Mouse (Mus musculus) cerebellum, postnatal 10 days (tissue): Measurements from ENCODE around the gene Myo9b.
"Not testable (repeated sequence)": the region's sequence is repeated elsewhere in the genome, so short reads cannot be mapped to it uniquely, and the experiment has no call there.

Source experiments
- DNase-seq, 2 experiments: peaks; one replicate each; pipeline ENCODE4 v3.0.0; 2021; ENCODE audit warnings: mixed read lengths in 2 of 2

Gene Myo9b

GRCm38 (mm10) chr8:71272286-71273150, at the start of gene Myo9b, which contains the start of gene Haus8:
Gene Myo9b (plus strand): TSS chr8:71272714.
Gene Haus8 (minus strand): TSS chr8:71272934.
- DNase-seq, result peak; percentile 96 to 97

GRCm38 (mm10) chr8:71224560-71224959, 48.0 kb upstream of the Myo9b start:
- DNase-seq, result peak; percentile 16 to 30

DNA sequence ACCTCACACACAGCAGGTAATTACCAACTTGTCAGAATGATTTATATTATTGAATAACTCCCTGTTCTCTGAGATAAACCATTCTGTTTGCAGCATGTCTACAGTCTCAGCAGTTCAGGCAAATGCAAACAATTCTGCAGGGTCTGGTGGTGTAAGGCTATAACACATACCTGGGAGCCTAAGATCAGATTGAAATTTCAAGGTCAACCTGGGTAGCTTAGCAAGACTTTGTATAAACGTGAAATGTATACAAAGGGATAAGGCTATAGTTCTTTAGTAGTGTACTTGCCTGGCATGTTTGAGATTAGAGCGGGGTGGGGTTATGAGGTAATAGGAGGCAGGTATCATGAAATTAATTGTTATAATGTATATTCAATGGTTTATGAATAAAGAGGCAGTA, 29.8 kb upstream of the Myo9b start:
- no peak for DNase-seq

DNA sequence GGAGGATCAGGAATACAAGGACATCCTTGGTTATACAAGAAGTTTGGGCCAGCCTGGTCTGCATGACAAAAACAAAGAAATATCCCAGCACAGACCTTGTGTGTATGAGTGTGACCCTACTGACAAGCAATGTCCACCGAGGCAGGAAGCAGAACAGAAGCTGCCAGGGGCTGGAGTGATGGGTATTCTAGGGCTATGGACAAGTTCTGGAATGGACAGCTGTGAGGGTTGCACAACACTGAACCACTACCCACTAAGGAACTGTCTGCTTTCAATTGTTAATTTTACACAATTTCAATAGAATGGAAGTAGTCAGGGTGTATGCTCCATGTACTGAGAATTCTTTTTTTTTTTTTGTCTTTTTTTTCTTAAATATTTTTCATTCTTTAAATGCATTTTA, 24.3 kb upstream of the Myo9b start:
- DNase-seq, result no peak

GRCm38 (mm10) chr8:71256545-71257232, 15.8 kb upstream of the Myo9b start:
- no peak for DNase-seq

- peak; percentile 24 to 39 for DNase-seq
These were observed 11.3 kb upstream of the Myo9b start for GRCm38 (mm10) chr8:71261234-71261633.

DNA sequence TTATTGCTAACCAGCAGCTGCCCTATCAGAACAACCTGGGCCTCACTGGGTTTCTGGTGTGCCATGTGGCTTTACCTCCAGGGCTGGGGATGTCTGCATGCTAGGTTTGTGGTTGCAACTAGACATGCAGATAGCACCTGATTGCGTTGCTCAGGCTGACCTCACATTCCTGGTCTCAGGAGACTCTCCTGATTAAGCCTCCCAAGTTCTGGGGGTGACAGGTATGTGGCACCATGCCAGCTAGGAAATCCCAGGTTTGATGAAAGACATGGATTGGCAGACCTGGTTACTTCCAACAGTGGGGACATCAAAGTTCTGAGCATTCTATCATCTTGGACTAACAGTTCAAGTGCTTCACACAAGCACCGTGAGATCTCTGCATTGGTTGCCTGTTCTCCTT, 4.8 kb upstream of the Myo9b start:
- DNase-seq, result no peak

DNA sequence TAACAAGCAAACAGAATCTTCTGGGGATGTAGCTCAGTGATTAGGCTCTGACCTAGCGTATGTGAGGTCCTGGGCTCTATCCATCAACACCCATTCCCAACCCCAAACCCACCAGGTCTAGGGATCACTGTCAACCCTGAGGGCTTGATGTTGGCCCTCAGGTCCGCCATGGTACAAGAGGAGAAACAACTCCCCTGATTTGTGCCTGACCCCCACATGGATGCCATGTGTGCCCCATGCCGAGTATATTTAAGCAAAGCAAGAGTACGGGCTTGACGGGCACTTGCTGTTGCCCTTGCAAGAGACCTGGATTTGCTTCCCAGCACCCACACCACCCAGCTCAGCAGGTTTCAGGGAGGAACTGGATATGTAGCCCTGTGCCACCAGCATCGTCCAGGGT, 4.2 kb upstream of the Myo9b start:
- DNase-seq, result not testable (repeated sequence)

DNA sequence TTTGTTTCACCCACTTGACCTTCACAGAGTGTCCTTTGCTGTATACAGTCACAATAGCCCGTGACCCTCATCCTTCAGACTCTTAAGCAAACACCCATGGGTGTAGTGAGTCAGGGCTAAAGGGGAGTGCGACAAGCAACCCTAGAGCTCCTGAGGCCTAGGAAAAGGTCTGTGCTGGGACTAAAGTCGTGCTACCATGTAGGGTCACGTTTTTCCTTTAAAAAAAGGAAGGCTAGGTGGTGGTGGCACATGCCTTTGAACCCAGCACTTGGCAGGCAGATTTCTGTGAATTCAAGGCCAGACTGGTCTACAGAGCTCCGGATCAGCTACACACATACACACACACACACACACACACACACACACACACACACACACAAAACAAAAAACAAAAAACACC, 884 bp upstream of the Myo9b start:
- no peak for DNase-seq

DNA sequence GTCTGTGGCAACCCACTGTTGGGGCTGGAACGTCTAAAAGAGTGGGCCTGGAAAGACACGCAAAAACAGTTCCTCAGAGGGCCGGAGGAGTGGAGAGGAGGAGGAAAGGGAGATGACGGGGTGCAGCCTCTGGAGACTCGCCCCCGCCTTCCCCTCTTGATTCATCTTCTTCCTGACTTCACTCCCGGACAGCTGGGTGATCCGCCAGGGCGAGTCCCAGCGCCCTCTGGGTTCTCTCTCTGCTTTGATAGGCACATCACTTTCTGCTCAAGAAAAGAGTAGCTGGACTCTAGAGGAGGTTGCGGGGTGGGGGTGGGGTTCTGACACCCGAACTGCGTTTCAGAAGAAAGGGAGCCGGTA, 617 bp downstream of the Myo9b start:
- DNase-seq, result peak in 1 of 2 experiments; percentile 50

- no peak for DNase-seq
These were observed 2.0 kb downstream of the Myo9b start for GRCm38 (mm10) chr8:71274478-71274877.

DNA sequence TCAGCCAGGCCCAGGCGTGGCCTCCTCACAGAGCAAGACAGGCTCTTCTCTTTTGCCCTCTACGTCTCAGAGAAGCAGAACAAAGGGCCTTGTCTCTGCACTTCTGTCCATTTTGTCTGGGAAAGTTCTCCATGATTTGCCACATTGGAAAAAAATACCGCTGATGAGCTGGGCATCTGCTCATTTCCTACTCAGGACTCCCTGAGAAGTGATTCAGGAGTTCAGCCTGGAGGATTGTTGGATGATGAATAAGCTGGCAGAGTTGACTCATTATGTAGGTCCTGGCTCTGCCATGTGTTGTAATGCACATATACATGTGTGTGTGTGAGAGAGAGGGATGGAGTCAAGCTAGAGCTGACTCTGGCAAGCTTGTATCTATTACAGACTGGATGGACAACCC, 3.7 kb downstream of the Myo9b start:
- no peak for DNase-seq

GRCm38 (mm10) chr8:71279409-71279808, 6.9 kb downstream of the Myo9b start:
- not testable (repeated sequence) for DNase-seq

- DNase-seq, result not testable (repeated sequence)
These were observed 9.2 kb downstream of the Myo9b start for GRCm38 (mm10) chr8:71281731-71282130.

DNA sequence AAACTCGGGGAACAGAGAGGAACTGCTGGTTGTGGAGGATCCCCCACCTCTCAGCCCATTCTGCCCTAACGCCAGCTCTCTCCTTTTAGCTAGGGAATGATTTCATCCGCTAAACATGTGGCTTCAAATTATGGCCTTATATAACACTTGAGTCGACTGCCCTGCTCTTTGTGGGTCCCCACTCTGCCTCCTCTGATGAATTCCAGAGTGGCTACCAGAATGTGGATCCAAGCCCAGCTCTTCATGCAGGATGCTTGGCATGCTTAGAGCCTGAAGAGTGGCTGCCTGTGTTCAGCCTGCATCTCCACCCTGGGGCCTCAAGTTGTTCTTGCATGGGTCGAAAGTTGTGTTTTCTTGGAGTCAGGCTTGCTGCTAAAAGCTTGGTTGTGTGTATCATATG, 10.1 kb downstream of the Myo9b start:
- DNase-seq, result no peak

- DNase-seq, result not testable (repeated sequence)
These were observed 13.7 kb downstream of the Myo9b start for GRCm38 (mm10) chr8:71286223-71286622.

GRCm38 (mm10) chr8:71288441-71288949, 16.0 kb downstream of the Myo9b start:
- peak in 1 of 2 experiments; percentile 27 for DNase-seq

DNA sequence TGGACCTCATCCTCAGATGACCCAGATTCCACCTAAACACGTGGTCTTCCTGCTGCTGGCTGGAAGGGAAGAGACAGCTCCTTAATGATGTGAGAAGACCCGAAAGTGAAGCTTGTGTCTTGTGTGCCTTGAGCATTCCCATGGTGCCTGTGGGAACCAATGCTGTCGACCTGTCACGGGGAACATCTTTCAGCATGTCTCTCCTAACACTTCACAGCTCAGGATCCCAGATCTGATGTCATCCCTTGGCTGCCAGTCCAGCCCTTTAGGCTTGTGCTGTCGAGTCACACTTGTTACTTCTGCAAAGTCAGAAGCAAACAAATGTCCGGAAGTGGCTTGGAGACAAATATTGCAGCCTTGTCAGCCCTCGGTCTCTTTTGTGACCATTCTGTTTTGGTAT, 16.6 kb downstream of the Myo9b start:
- no peak for DNase-seq

DNA sequence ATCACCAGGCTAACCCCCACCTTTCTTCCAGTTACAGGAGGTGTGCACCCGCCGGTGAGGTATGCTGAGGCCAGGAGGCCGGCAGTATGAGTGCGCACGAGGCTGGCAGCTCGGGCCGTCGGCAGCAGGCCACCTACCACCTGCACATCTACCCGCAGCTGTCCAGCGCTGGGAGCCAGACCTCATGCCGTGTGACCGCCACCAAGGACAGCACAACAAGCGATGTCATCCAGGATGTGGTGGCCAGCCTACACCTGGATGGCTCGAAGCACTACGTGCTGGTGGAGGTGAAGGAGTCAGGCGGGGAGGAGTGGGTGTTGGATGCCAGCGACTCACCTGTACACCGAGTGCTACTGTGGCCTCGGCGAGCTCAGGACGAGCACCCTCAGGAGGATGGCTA, 17.7 kb downstream of the Myo9b start:
- no peak for DNase-seq

DNA sequence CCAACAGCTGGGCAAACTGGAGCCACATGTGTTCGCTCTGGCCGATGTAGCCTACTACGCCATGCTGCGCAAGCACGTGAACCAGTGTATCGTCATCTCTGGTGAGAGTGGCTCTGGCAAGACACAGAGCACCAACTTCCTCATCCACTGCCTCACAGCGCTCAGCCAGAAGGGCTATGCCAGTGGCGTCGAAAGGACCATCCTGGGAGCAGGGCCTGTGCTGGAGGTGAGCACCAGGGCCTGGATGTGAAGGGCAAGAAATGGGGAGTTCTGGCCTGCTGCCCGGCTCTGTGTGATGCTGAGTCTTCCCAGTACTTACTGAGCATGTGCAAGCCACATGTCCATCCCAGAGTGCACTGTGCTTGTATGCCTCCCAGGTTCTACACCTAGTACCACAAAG, 18.4 kb downstream of the Myo9b start:
- DNase-seq, result no peak

- no peak for DNase-seq
These were observed 18.8 kb downstream of the Myo9b start for GRCm38 (mm10) chr8:71291351-71291750.

- DNase-seq, result not testable (repeated sequence)
These were observed 21.4 kb downstream of the Myo9b start for GRCm38 (mm10) chr8:71293930-71294329.

GRCm38 (mm10) chr8:71296188-71296621, 23.7 kb downstream of the Myo9b start:
- DNase-seq, result no peak

- DNase-seq, result no peak
These were observed 24.3 kb downstream of the Myo9b start for GRCm38 (mm10) chr8:71296784-71297183.
